Mouse (Mus musculus): ENCODE measurements around the gene Xpc.
A peak's percentile ranks its signal among the peaks of the same experiment; 100 is the strongest.

The Xpc gene

DNA sequence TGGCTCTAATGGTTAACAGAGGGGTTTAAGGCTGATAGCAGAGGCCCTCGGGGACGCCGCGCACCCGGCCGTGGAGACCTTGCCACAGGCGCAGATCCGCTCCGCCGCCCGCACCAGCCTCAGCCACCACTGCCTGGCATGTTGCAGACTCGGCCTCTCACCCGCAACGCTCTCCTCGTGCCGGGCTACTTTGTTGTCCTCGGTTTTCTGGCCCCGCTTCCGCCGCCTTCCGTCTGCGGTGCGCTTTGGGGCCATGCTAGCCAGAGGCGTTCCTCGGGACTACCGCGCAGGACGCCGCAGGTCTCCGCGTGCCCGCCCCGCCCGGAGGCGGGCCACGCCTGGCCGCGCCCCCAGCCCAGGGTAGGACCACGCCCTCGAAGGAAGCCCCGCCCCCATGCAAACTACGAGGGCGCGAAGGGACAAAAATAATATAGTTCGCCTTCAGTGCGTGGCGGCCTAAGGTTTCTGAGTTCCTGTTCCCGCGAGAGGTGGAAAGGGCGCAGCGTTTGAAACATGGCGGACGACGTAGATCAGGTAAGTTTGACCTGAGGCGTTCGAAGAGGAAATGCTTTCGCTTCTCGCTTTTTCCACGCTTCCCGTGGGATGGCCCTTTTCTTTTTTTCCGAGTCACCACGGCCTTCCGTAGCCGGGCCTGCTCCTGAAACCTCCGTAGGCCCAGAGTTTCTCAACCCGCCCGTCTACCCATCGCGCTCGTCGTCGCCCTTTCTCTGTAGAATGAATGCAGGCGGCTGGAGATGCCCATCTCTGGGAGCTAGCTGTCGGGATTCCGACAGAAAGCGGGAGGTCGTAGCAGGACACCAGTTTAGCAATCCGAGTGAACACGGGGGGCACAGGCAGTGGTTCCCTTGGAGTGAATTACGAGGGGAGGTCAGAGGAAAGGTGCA, at the start of gene Xpc, which contains the start of gene Lsm3:
Gene Xpc, minus strand, starts transcription at position 344 of the 905 bp plus-strand sequence.
Gene Lsm3, plus strand, starts transcription at position 384 of the 905 bp plus-strand sequence.
- peak; percentile 97 for DNase-seq (ENCODE audit: low spot score)

DNA sequence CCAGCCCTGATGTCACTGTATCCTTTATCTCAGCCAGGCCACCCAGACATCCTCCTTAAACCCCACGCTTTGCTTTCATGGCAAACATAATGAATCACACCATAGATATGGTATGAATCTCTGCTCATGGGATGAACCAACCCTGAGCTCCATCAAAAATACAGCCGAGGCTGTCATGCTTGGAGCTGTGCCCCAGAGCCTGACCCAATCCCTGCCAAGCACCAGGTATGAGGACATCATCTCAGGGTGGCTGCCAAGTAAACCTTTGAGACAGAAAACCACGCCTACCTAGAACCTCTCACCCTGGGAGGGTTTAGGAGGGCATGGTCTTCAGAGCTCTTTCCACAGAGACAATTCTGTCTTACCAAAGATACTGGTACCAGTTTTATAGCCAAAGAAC, 47.3 kb upstream of the Xpc start:
- no peak for DNase-seq (ENCODE audit: low spot score)

DNA sequence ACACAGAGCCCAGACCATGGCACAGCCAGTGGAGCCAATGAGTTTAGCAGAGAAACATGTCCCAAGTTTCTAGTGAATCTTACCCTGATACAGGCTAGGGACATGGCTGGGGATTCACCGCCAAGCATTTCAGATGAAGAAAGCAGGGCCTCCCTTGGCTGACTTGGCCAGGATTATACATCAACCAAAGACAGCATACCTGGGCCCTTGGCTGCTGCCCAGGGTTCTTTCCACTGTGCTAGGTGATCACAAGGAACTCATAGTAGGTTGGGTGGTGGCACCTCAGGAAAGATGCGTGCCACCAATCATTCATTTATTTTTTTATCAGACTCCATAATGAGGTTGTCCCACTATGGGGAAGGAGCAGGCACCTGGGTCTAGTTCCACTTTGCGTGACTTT, 44.5 kb upstream of the Xpc start:
- no peak for DNase-seq (ENCODE audit: low spot score)

DNA sequence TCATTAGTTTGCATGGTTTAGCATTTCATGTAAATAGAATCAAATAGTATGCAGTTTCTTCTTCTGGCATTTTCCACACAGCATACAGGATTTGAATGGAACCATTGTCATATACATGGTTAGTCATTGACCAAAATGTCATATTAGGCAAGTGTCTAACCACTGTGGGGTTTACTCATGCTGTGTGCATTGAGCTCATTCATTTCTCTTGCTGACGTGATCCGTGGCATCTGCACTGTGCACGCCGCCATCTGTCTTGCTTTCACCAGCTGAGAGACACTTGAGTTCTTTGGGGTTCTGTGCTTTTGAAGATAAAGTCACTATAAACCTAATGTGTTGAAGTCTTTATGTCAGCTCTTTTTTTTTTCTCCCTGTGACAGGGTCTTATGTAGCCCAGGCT, 43.7 kb upstream of the Xpc start:
- no peak for DNase-seq (ENCODE audit: low spot score)

DNA sequence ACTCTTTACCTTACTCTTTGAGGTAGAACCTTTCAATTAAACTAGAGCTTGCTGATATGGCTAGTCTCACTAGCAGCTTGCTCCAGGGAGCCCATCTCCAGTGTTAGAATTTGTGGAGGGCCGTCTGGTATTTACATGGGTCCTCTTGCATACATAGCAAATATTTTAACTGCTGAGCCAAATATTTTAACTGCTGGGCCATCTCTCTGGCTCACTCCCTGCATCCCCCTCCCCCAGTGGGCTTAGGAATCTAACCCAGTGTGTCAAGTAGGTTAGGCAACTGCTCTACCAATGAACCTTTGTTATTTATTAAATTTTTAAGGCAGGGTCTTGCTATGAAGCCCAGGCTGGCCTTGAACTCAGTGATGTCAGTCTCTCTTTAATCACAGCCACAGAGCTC, 42.9 kb upstream of the Xpc start:
- no peak for DNase-seq (ENCODE audit: low spot score)

DNA sequence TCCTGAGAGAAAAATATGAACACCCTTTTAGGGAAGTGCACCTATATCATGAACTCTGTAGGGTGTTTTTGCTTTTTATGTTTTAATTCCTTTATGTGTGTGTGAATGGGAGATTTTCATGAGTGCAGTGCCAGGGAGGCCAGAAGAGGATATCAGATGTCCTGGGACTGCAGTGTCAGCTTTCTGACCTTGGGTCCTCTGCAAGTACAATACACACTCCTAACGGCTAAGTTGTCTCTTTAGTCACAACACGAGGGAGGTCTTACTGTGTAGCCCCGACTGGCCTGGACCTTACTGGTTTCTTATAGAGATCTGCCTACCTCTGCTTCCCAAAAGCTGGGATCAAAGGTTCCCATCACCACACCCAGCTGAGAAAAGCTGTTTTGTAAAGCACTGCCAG, 37.0 kb upstream of the Xpc start:
- DNase-seq (ENCODE audit: low spot score), result no peak

DNA sequence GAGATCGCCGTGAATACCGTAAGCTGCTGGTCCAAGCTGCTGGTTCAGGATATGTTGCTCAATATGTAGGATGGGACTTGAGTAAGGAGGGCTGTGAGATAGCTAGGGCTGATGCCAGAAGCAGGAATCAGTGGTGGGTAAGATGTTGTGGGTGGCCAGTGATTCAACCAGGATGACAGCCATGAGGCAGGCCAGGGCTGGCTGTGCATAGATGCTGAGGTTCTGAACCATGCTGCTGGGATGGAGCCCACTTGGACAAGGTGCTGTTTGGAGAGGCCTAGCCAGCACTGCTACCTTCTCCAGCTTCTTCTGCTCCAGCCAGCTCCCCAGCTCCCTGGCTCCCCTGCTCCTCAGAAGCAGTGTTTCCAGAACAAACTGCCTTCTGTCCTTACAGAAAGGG, 36.0 kb upstream of the Xpc start:
- no peak for DNase-seq (ENCODE audit: low spot score)

DNA sequence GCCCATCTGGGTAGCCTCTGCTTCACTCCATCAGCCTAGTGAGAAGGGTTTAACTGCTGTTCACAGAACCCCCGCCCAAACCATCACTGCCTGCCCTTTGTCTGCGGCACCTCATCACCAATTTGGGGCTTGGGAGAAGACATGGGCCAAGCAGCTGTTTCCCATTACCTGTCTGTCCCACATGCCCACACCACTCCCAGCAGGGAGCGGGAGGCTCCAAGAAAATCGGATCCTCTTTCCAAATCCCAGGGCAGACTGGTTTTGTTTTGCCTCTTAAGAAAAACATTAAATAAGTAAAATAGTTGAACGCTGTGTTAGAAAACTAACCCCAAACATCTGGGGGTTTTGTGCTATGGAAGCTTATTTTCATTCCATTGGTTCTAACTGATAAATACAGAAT, 33.9 kb upstream of the Xpc start:
- DNase-seq (ENCODE audit: low spot score), result peak; percentile 67

DNA sequence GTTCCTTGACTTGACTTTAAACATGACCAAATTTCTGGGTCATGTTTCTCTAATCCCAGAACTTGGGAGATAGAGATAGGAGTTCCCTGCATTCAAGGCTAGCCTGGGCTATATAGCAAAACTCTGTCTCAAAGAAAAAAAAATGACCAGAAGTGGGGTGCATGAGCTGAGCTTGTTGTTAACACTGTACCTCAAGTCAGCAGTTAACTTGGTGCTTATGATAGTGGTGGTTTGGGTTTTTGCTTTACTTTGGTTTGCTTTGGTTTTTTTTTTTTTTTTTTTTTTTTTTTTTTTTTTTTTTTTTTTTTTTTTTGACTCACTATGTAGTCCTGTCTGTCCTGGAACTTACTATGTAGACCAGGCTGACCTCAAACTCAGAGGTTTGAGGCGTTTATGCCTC, 31.6 kb upstream of the Xpc start:
- DNase-seq (ENCODE audit: low spot score), result no peak

DNA sequence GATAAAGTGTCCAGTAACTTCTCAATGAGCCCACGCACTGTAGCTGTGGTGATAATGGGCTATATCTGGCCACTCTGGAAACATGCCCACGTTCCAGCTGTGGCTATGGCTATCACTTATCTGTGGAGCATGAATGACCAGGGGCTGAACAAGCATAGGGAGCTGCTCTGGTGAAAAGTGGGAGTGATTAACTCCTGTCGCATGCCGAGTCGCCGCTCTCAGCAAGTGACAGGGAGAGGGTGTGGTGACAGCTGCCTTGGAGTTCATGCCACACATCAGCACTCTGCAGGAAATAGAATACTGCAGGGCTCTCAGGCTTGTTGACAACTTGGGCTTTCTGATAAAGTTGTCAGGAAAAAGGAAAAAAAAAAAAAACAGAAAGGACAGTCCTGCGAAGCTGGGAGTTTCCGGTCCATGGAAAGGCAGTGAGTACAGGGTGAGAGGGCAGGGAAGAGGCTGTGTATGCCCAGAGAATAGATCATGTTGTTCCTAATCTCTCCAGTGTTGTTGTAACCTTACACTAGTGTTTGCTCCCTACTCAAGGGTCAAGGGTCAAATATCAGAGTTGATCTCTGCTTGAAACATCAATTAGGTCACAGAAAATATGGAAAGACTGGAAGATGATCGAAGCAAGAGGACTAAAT, 30.7 kb upstream of the Xpc start:
- peak; percentile 10 for DNase-seq (ENCODE audit: low spot score)

DNA sequence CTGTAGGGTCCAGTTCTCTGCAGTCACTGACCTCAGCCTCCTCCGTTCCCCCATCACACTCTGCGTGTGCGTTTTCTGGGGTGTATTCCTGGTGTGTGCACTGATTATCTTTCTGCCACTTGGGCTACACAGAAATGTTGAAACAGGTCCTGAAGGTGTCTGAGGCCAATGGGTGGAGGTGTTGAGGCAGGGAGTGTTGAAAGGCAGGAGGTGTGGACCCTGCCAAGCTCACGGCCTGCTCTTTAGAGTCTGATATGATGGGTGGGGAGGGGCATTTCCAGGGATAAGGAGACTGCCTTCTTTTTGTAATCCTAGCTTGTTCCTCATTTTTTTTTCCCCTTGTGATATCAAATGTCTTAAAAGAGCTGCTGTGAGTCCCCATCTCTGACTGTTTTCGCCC, 27.4 kb upstream of the Xpc start:
- DNase-seq (ENCODE audit: low spot score), result no peak

DNA sequence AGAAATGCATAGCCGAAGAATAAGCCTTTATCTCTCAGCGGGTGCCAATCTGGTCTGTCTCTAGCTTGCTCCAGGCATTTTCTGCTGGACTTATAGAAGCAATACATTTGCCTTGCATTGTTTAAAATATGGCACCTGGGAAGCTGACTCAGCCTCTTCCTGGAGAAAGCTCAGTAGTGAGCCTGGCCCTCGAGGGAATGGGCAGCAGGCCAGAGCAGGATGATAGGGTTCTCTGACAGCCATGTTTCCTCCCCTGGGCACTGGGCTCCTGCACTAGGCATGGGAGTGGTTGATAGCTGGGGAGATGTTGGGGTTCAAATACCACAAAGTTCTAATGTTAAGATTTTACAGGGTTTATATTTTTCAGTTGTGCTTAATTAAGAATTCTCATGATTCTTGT, 25.6 kb upstream of the Xpc start:
- DNase-seq (ENCODE audit: low spot score), result no peak

DNA sequence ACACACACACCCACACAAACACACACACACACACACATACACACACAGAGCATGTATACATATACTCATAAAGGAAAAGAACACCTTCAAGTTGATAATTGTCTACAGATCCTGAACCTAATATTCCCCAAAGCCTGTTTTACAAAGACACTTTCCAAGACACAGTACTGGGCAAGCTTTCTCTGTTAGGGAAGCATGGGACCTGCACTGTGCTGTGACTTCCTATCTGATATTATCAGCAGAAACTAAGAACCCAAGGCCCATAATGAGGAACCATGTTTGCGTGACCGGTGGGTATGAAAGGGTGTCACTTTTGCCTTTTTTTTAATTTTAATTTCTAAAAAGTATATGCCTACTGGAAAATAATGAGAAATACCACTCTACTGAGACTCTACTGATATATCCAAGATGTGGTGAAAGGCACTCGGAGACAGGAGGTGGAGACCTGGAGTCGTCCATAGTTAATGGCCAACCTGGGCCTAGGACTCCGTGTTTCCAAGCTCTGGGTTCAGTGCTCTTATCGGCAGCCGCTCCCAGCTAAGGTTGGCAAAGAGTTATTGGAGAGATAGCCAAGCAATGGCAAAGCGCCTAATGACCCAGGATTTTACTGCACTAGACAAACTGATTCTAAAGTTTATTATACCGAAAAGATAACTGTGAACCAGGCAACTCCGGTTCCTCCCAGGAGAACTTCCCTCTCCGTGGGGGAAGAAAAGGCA, 20.5 kb upstream of the Xpc start:
- DNase-seq (ENCODE audit: low spot score), result no peak

DNA sequence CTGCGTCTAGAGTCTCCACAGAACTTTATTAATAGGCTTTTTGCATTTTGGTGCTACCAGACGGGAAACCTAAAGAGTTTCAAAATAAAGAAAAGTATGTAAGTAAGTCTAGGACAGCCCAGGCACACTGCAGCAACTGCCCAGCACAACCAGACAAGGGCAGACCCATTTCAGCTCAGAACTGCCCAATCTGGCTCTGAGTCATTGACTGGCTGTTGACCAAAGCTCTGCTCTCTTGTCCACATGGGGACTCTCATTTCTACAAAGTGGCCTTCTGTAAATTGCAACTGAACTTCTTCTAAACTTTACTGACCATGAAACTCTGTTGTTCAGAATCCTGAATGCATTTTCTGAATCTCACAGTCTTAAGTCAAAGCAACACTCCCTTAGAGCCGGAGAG, 19.5 kb upstream of the Xpc start:
- no peak for DNase-seq (ENCODE audit: low spot score)

DNA sequence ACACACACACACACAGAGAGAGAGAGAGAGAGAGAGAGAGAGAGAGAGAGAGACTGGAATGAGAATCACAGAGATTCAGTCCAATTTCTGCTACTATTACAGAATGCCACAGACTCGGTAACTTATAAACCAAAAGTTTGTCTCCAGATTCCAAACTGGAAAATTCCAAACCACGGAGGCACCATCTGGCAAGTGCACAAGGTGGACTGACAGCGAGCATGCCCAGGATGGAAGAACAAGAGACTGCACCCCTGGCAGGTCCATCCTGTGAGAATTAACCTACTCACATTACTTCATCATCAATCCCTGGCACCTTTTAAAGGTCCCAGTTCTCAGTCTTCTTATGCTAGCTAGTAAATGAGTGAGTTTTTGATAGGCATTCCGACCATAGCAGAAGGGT, 18.6 kb upstream of the Xpc start:
- DNase-seq (ENCODE audit: low spot score), result no peak

DNA sequence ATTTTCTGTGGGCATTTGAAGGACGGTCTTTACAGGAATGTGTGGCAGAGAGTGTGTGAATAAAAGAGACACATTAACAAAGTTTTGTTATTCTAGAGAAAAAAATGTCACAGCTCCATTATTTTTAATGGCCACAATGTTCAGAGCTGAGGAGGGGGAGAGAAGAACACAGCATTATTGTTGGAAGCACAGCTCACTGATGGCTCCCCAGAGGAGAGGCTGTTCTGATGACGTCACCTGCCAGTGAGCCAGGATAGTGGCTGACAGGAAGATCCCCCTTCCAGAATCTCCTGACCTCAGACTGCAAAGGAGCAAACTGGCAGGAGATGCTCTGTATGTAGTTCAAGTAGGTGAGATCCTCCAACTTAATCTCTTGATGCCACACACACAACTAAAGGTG, 18.1 kb upstream of the Xpc start:
- no peak for DNase-seq (ENCODE audit: low spot score)

DNA sequence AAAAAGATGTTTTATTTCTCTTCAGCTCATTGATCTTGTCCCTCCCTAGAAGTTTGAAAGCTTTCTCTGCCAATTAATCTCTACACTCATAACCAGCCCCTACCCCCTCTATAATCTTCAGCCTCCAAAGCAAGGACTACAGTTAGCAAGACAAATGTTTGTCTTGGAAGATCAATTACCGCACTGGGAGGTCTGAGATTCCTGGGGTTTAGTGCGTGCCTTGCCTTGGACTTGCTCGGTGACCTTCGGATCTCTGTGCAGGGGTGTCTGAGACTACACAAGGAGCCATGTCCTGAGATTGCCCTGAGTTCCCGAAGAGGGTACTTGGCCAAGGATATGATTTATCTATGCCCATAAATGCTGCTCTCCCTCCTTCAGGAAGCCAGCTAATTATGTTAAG, 17.7 kb upstream of the Xpc start:
- DNase-seq (ENCODE audit: low spot score), result no peak

DNA sequence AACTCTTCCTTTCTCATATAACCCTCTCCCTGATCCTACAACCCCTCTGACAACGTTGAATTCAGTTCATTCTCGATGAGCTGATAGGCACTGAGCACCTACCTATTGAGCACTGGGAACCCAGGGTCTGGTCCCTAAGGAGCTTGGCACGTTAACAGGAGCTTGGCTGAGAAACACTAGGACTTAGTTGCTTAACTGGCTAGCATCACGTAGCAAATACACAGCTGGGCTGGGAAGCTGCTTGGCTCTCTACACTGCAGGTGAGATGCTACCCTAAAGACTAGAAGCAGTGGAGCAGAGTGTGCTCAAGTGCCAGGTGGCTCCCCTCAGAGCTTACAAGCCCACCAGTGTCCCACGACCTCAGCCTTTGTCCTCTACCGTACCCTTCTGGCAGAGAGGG, 17.0 kb upstream of the Xpc start:
- DNase-seq (ENCODE audit: low spot score), result no peak

DNA sequence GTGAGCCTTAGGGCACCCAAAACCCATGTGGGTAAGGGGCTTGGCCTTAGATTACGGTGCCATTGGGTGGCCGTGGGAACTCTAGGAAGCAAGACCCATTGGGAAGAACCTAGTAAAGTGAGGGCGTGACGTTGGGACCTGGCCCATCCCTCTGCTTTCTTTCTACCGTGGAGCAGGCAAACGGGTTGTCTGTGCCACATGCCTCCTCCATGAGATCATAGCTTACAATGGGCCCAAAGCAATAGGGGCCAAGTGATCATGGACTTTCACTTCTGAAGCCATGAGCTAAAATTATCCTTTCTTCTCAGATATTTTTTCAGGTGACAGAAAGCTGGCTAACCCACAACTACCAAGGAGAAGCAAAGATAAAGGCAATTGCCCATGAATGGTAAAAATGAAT, 15.6 kb upstream of the Xpc start:
- peak; percentile 18 for DNase-seq (ENCODE audit: low spot score)

DNA sequence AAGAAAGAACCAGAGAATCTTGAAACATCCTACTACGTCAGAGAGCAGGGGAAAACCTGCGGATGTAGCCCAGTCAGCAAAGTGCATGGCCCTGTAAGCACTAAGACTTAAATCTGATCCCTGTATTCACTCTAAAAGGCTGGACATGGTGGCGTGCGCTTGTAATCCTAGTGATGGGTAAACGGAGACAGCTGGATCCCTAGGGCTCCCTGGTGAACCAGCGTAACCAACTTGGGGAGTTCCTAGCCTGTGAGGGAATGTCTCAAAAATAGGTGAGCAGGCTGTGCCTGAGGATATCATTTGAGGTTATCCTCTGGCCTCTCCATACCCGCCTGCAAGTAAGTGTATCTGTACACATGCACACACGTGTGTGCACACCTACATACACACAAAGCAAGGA, 15.0 kb upstream of the Xpc start:
- no peak for DNase-seq (ENCODE audit: low spot score)

DNA sequence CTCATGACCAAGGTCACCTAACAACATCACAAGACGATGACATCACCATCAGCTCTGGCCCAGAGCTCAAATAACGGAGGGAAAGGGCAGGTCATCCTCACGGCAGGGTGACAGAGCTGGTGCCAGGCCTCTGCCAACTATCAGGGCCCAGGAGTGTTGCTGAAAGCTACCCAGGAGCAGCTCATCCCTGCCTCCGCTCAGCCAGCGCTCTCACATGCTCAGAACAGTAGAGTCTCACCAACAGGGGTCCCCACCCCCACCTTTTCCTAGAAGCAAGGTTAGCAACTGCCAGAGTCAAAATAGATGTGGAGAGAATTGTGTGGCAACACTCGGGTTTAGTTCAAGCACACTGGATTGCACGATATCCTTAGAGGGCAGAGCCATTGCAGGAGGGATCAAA, 12.6 kb upstream of the Xpc start:
- DNase-seq (ENCODE audit: low spot score), result no peak

DNA sequence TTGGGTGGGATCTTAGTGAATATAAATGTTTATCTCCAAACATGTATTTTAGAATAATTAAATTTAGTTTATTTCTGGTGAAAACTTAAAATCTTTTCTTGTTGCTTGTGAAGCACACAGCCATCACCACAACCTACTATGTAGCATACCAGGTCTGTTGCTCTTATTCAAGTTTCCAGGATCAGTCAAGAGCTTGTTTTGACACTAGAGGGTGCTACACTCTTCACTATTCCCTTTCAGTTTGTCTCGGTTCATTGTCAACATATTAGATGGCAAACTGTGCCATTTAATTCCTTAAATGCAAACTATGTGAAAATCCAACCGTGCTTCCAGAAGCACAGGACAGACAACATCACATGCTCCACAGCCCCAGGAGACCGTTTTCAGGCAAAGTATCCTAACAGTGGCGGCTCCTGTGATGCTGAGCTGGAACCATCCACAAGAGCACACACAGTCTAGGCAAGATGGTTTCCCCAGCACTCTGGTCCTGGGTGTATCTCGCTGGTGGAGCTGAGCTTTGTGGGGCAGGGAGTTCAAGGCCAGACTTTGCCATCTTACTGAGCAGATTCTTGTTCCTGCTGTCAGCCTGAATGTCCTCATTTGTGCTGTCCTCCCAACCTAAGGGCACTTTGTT, 11.7 kb upstream of the Xpc start:
- peak; percentile 43 for DNase-seq (ENCODE audit: low spot score)

DNA sequence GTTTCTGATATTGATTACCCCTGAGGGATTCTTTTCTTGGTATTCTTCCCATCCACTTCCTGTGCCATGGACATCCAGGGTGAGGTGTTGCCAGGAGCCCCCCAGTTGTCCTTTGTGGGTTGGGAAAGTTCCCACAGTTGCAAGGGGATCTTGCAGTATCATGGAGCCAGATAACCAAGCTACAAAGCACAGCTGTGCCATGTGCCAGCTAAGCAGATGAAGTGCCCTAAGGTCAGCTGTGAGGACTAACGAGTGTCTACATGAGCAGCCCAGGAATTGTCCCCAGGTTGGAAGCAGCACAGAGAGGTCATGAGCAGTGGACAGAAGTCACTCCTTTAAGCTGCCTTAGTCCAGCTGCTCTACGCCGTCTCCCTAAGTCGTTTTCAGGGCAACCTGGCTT, 9.9 kb upstream of the Xpc start:
- DNase-seq (ENCODE audit: low spot score), result no peak
